Mouse (Mus musculus): ENCODE data around the gene Stap2. TPM values are rescaled to one million over a fixed set of nuclear protein-coding genes. Genes with fewer than 3 reads are reported as not detected.

The Stap2 gene
- polyA plus RNA-seq, 1 experiment from 2014 or later = 22.0 TPM

- peak overlapping the region; percentile 33 for H3K27ac ChIP-seq
- H3K9me3 ChIP-seq (replicated peaks; ENCODE audit: low read length) = no peaks in the 10 kb centered on the region
- peak overlapping the region; percentile 21; the same call in 1 of the 2 replicates for H3K4me2 ChIP-seq (ENCODE audit: low read length)
- H3K4me1 ChIP-seq (replicated peaks; ENCODE audit: insufficient read depth, low read length) = peaks cover 19% of the 10 kb centered on the region
- no peak overlapping the region for H3K4me3 ChIP-seq (replicated peaks; ENCODE audit: low read depth, low read length)
- 0 out of 2 replicates have a peak overlapping the region, but pooled peaks have one; percentile 35 for H3K9ac ChIP-seq (ENCODE audit: low read depth, low read length)
- TF ChIP-seq CTCF (IDR thresholded peaks at IDR 0.05; ENCODE audit: low read depth) = no peak
- WGBS = 49% methylated on average over 7 of the region's 7 CpGs
- DNase-seq (ENCODE audit: low spot score) (no peak), ATAC-seq (replicated peaks; ENCODE audit: low FRiP score, low read depth) (no peak)
- no peaks in the 10 kb centered on the region for H3K27me3 ChIP-seq (ENCODE audit: insufficient read depth, low read length)
- peaks cover 12% of the 10 kb centered on the region; the same call in 1 of the 2 replicates for H3K36me3 ChIP-seq (ENCODE audit: insufficient read depth, low read length)
Measured at GRCm38 (mm10) chr17:56032831-56033230, 27.4 kb upstream of the Stap2 start.

- no peak overlapping the region for H3K9ac ChIP-seq (ENCODE audit: low read depth, low read length)
- TF ChIP-seq CTCF (IDR thresholded peaks at IDR 0.05; ENCODE audit: low read depth) = no peak
- H3K9me3 ChIP-seq (replicated peaks; ENCODE audit: low read length) = no peaks in the 10 kb centered on the region
- H3K36me3 ChIP-seq (ENCODE audit: insufficient read depth, low read length) = peaks cover 12% of the 10 kb centered on the region; the same call in 1 of the 2 replicates
- peak overlapping the region; percentile 33 for H3K27ac ChIP-seq
- ATAC-seq (replicated peaks; ENCODE audit: low FRiP score, low read depth) (peak; percentile 37), DNase-seq (ENCODE audit: low spot score) (peak; percentile 25)
- H3K4me3 ChIP-seq (replicated peaks; ENCODE audit: low read depth, low read length) = no peak overlapping the region
- peaks cover 19% of the 10 kb centered on the region for H3K4me1 ChIP-seq (replicated peaks; ENCODE audit: insufficient read depth, low read length)
- no peaks in the 10 kb centered on the region for H3K27me3 ChIP-seq (ENCODE audit: insufficient read depth, low read length)
- H3K4me2 ChIP-seq (ENCODE audit: low read length) = peak overlapping the region; percentile 21; the same call in 1 of the 2 replicates
- 63% methylated on average over 6 of the region's 6 CpGs for WGBS
Measured at GRCm38 (mm10) chr17:56032127-56032733, 26.8 kb upstream of the Stap2 start.

GRCm38 (mm10) chr17:56031431-56031830, 26.0 kb upstream of the Stap2 start:
- H3K27ac ChIP-seq = peak overlapping the region; percentile 64

GRCm38 (mm10) chr17:56030919-56031318, 25.5 kb upstream of the Stap2 start:
- WGBS = 26% methylated on average over 5 of the region's 5 CpGs
- ATAC-seq (replicated peaks; ENCODE audit: low FRiP score, low read depth) = peak; percentile 66
- TF ChIP-seq CTCF (IDR thresholded peaks at IDR 0.05; ENCODE audit: low read depth) = peak; percentile 45; the same call in 1 of the 2 replicates
- H3K36me3 ChIP-seq (ENCODE audit: insufficient read depth, low read length) = peaks cover 12% of the 10 kb centered on the region; the same call in 1 of the 2 replicates
- peak; percentile 75 for DNase-seq (ENCODE audit: low spot score)
- peak overlapping the region; percentile 64 for H3K27ac ChIP-seq
- H3K9me3 ChIP-seq (replicated peaks; ENCODE audit: low read length) = no peaks in the 10 kb centered on the region
- 0 out of 2 replicates have a peak overlapping the region, but pooled peaks have one; percentile 2 for H3K9ac ChIP-seq (ENCODE audit: low read depth, low read length)
- peaks cover 24% of the 10 kb centered on the region for H3K4me1 ChIP-seq (replicated peaks; ENCODE audit: insufficient read depth, low read length)
- no peak overlapping the region for H3K4me3 ChIP-seq (replicated peaks; ENCODE audit: low read depth, low read length)
- no peaks in the 10 kb centered on the region for H3K27me3 ChIP-seq (ENCODE audit: insufficient read depth, low read length)
- H3K4me2 ChIP-seq (ENCODE audit: low read length) = peak overlapping the region; percentile 10; the same call in 1 of the 2 replicates

More at GRCm38 (mm10) chr17:56031431-56031830, 26.0 kb upstream of the Stap2 start:
- H3K36me3 ChIP-seq (ENCODE audit: insufficient read depth, low read length) = peaks cover 12% of the 10 kb centered on the region; the same call in 1 of the 2 replicates
- H3K4me3 ChIP-seq (replicated peaks; ENCODE audit: low read depth, low read length) = no peak overlapping the region
- no peak for TF ChIP-seq CTCF (IDR thresholded peaks at IDR 0.05; ENCODE audit: low read depth)
- peaks cover 24% of the 10 kb centered on the region for H3K4me1 ChIP-seq (replicated peaks; ENCODE audit: insufficient read depth, low read length)
- no peaks in the 10 kb centered on the region for H3K9me3 ChIP-seq (replicated peaks; ENCODE audit: low read length)
- WGBS = 88% methylated on average over 7 of the region's 7 CpGs
- ATAC-seq (replicated peaks; ENCODE audit: low FRiP score, low read depth) (no peak), DNase-seq (ENCODE audit: low spot score) (no peak)
- H3K9ac ChIP-seq (ENCODE audit: low read depth, low read length) = 0 out of 2 replicates have a peak overlapping the region, but pooled peaks have one; percentile 2
- 0 out of 2 replicates have a peak overlapping the region, but pooled peaks have one; percentile 10 for H3K4me2 ChIP-seq (ENCODE audit: low read length)
- H3K27me3 ChIP-seq (ENCODE audit: insufficient read depth, low read length) = no peaks in the 10 kb centered on the region

GRCm38 (mm10) chr17:56030238-56030870, 25.0 kb upstream of the Stap2 start:
- DNase-seq (ENCODE audit: low spot score) (no peak), ATAC-seq (replicated peaks; ENCODE audit: low FRiP score, low read depth) (no peak)
- WGBS = 79% methylated on average over 9 of the region's 9 CpGs
- no peak overlapping the region for H3K4me3 ChIP-seq (replicated peaks; ENCODE audit: low read depth, low read length)
- H3K27me3 ChIP-seq (ENCODE audit: insufficient read depth, low read length) = no peaks in the 10 kb centered on the region
- no peak overlapping the region; the same call in 1 of the 2 replicates for H3K4me2 ChIP-seq (ENCODE audit: low read length)
- H3K36me3 ChIP-seq (ENCODE audit: insufficient read depth, low read length) = peaks cover 12% of the 10 kb centered on the region; the same call in 1 of the 2 replicates
- peak overlapping the region; percentile 64; the same call in 1 of the 2 replicates for H3K27ac ChIP-seq
- no peaks in the 10 kb centered on the region for H3K9me3 ChIP-seq (replicated peaks; ENCODE audit: low read length)
- 0 out of 2 replicates have a peak overlapping the region, but pooled peaks have one; percentile 2 for H3K9ac ChIP-seq (ENCODE audit: low read depth, low read length)
- TF ChIP-seq CTCF (IDR thresholded peaks at IDR 0.05; ENCODE audit: low read depth) = no peak
- H3K4me1 ChIP-seq (replicated peaks; ENCODE audit: insufficient read depth, low read length) = peaks cover 24% of the 10 kb centered on the region

GRCm38 (mm10) chr17:56027801-56028441, 22.5 kb upstream of the Stap2 start:
- no peak for DNase-seq (ENCODE audit: low spot score)
- H3K36me3 ChIP-seq (ENCODE audit: insufficient read depth, low read length) = 0 out of 2 replicates have a peak, but pooled peaks cover 6% of the 10 kb centered on the region

More at GRCm38 (mm10) chr17:56027801-56028441, 22.5 kb upstream of the Stap2 start:
- H3K27me3 ChIP-seq (ENCODE audit: insufficient read depth, low read length) = no peaks in the 10 kb centered on the region
- H3K9me3 ChIP-seq (replicated peaks; ENCODE audit: low read length) = no peaks in the 10 kb centered on the region
- 84% methylated on average over 5 of the region's 5 CpGs for whole genome bisulfite sequencing
- H3K4me1 ChIP-seq (replicated peaks; ENCODE audit: insufficient read depth, low read length) = peaks cover 7% of the 10 kb centered on the region
- H3K9ac ChIP-seq (ENCODE audit: low read depth, low read length) = 0 out of 2 replicates have a peak overlapping the region, but pooled peaks have one; percentile 27
- H3K4me3 ChIP-seq (replicated peaks; ENCODE audit: low read depth, low read length) = no peak overlapping the region
- no peak overlapping the region for H3K4me2 ChIP-seq (ENCODE audit: low read length)
- no peak for ATAC-seq (replicated peaks; ENCODE audit: low FRiP score, low read depth)
- no peak for TF ChIP-seq CTCF (IDR thresholded peaks at IDR 0.05; ENCODE audit: low read depth)
- H3K27ac ChIP-seq = no peak overlapping the region

Measured in kidney, postnatal 0 days (tissue).